Mouse (Mus musculus): Measurements from ENCODE around the gene Grin2a. TPM values are rescaled to one million over a fixed set of nuclear protein-coding genes. Genes with fewer than 3 reads are reported as not detected.

Grin2a gene
- polyA plus RNA-seq, 1 experiment from 2014 or later: 0.34 TPM

Other genes with a start within 250 kb of the Grin2a start
- gene Rpl39l, start 174.7 kb upstream of the Grin2a start, polyA plus RNA-seq (2015; fragmentation: Nextera tagmentation; extraction: Ambion mirVana): 0.44 and 0.67 TPM in 2 replicates
- gene Atf7ip2, start 197.2 kb upstream of the Grin2a start, polyA plus RNA-seq (2015; fragmentation: Nextera tagmentation; extraction: Ambion mirVana): 0.26 and 0.40 TPM in 2 replicates